Mouse (Mus musculus) B cell, adult 2 months (primary cell): ENCODE results near the gene Bend6.

Experiments
- DNase-seq, 2 experiments: peaks; one replicate each; pipeline ENCODE4 v3.0.0; 2022

Gene Bend6

GRCm38 (mm10) chr1:33907421-33908190 is at the start of gene Bend6:
Bend6 (minus strand) TSS chr1:33907816.
- peak; percentile 32 to 42 for DNase-seq

- no peak for DNase-seq
These were observed 48.0 kb upstream of the Bend6 start for GRCm38 (mm10) chr1:33955626-33956025.

- no peak for DNase-seq
These were observed 40.9 kb upstream of the Bend6 start for GRCm38 (mm10) chr1:33948511-33948910.

- no peak for DNase-seq
These were observed 40.2 kb upstream of the Bend6 start for GRCm38 (mm10) chr1:33947838-33948237.

- DNase-seq = no peak
These were observed 39.2 kb upstream of the Bend6 start for GRCm38 (mm10) chr1:33946601-33947395.

GRCm38 (mm10) chr1:33945756-33946155 is 38.1 kb upstream of the Bend6 start:
- no peak for DNase-seq

- DNase-seq = no peak
These were observed 37.5 kb upstream of the Bend6 start for GRCm38 (mm10) chr1:33944977-33945750.

- no peak for DNase-seq
These were observed 36.3 kb upstream of the Bend6 start for GRCm38 (mm10) chr1:33943943-33944342.

GRCm38 (mm10) chr1:33942638-33943037 is 35.0 kb upstream of the Bend6 start:
- no peak for DNase-seq

GRCm38 (mm10) chr1:33940364-33940928 is 32.8 kb upstream of the Bend6 start:
- no peak for DNase-seq

GRCm38 (mm10) chr1:33939828-33940227 is 32.2 kb upstream of the Bend6 start:
- no peak for DNase-seq

- DNase-seq = no peak
These were observed 28.3 kb upstream of the Bend6 start for GRCm38 (mm10) chr1:33935946-33936345.

GRCm38 (mm10) chr1:33932845-33933499 is 25.4 kb upstream of the Bend6 start:
- DNase-seq = no peak

GRCm38 (mm10) chr1:33932196-33932595 is 24.6 kb upstream of the Bend6 start:
- DNase-seq = no peak

GRCm38 (mm10) chr1:33931791-33932190 is 24.2 kb upstream of the Bend6 start:
- no peak for DNase-seq

GRCm38 (mm10) chr1:33927466-33927865 is 19.9 kb upstream of the Bend6 start:
- no peak for DNase-seq

GRCm38 (mm10) chr1:33925283-33925682 is 17.7 kb upstream of the Bend6 start:
- no peak for DNase-seq

- DNase-seq = no peak
These were observed 15.4 kb upstream of the Bend6 start for GRCm38 (mm10) chr1:33922975-33923374.

GRCm38 (mm10) chr1:33916554-33916953 is 8.9 kb upstream of the Bend6 start:
- no peak for DNase-seq

GRCm38 (mm10) chr1:33911589-33911988 is 4.0 kb upstream of the Bend6 start:
- no peak for DNase-seq

- DNase-seq = peak in 1 of 2 experiments; percentile 5
These were observed 761 bp upstream of the Bend6 start, which contains the start of gene Dst for GRCm38 (mm10) chr1:33908191-33908962. Dst (plus strand) TSS chr1:33908225.

GRCm38 (mm10) chr1:33906927-33907326 is 689 bp downstream of the Bend6 start:
- no peak for DNase-seq
